Mouse (Mus musculus): ENCODE results near the gene Gm45618.

DNA sequence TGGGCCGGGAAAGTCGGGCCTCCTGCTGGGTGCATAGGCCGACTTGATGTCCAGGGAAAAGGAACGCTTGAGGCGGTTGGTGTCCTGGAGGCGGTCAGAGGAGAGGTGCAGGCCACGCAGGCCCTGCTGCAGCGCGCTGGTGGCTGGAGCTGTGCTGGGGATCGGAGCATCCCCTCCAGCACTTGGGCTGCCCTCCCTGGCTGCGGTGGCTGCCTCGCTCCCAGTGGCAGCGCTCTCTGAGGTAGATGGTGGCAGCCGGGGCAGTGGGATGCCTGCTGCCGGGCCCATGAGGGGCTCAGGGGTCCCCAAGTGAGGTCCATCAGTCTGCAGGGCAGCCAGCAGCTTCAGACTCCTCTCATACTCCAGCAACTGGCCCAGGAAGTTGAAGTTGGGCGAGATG is 37.9 kb downstream of the Gm45618 start:
- TF ChIP-seq CTCF (IDR thresholded peaks at IDR 0.05; ENCODE audit: extremely low read depth, insufficient read depth, insufficient read length, insufficient replicate concordance) (no peak), POLR2A (IDR thresholded peaks at IDR 0.05; ENCODE audit: low read depth, low read length) (no peak)
